Mouse (Mus musculus) splenic B cell, adult 2 months (primary cell): ENCODE results near the gene Lypla2.

Source experiments
- DNase-seq: peaks from one replicate; pipeline ENCODE4 v3.0.0-alpha.2; 2011; ENCODE audit warnings: low read depth, low spot score
- H3K27me3 ChIP-seq: 2 replicates; pipeline ENCODE4 v1.6.1; 2012; ENCODE audit warnings: mild to moderate bottlenecking, low read length, moderate library complexity, mixed read lengths; ENCODE audit not compliant: control insufficient read depth, poor library complexity, insufficient read depth, severe bottlenecking
- H3K36me3 ChIP-seq: 2 replicates; pipeline ENCODE4 v1.6.1; 2012; ENCODE audit warnings: mild to moderate bottlenecking, low read length, moderate library complexity, mixed read lengths; ENCODE audit not compliant: control insufficient read depth, poor library complexity, insufficient read depth, severe bottlenecking

The Lypla2 gene

DNA sequence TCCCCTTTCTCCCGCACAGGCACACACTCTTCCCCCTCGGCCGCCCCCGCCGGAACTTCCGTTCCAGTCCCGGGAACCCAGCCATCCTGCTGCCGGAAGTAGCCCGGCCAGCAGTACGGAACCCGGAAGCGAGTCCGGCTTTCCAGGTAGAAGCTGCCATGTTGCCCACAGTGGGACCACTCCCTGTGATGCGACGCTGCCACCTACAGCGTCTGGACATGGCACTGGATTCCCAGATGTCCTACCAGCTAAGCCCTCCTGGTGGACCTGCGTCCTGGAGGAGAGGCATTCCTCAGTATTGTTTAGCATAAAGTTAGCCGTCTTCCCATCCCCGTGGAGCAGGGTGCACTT, at the start of gene Lypla2:
TSS of gene Lypla2 (minus strand) at position 71 of the 351 bp plus-strand sequence.
- Histone ChIP-seq H3K36me3 (peaks cover 10% of the 10 kb centered on the region), H3K27me3 (no peaks in the 10 kb centered on the region)
- DNase-seq, result peak; percentile 58

DNA sequence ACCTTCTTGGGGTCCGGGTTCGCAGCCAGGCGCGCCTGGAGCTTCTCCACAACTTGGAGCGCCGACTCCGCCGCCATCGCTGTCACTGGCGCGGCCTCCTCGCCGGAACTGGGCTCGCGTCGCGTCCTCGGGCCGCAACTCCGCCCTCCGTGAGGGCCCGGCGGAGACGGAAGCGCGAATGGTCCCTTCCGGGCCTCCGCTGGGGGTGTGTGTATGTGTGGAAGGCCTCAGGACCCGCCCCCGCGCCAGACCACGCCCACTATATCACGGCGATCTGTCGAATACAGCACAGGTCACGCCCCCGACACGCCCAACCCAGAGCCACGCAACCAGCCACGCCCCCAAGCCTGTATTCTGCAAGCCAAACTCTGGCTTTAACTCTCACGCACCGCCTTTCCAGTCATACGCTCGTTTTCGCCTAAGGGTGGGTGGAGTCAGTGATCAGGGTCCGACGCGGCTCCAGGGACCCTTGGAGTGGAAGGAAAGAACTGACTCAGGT, 49.2 kb upstream of the Lypla2 start, which contains the start of gene Eloa:
TSS of gene Eloa (minus strand) at position 215 of the 499 bp plus-strand sequence.
- H3K36me3 ChIP-seq, result no peaks in the 10 kb centered on the region
- peak; percentile 100 for DNase-seq
- no peaks in the 10 kb centered on the region for H3K27me3 ChIP-seq

DNA sequence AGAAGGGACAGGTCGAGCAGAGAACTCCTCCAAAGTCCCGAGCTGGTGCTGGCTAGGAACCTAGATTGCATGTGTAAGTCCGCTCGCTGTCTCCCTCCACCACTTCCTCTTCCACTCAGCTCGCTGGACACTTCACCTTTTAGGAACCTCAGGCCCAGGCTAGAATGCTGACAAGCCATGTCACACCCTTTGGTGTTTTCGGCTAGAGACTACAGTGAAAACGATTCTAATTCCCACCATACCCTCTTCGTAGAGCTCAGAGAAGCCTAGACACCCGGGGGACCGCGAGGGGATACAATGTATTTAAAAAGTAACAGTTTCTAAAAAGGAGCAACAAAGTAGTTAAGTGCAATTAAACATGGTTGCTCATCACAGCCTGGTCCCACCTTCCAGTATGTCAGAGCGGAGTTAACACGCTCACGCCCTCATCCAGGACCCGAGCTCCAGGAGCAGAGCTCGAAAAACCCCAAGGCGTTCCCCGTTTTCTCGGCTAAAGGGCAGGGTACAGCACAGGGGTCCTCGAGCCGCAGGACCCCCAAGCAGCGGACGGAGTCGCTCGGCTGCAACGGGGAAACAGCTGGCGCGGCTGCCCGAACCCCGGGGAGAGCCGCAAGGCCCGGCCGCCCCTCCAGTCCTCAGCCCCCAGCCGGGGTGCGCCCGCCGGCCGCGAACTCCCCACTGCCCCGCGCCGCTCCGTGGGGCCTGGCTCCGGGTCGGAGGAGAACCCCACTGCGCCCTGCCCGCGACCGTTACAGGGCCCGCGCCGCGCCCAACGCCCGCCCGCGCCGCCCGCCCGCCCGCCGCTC, 48.5 kb upstream of the Lypla2 start:
- no peaks in the 10 kb centered on the region for H3K36me3 ChIP-seq
- H3K27me3 ChIP-seq, result no peaks in the 10 kb centered on the region
- peak; percentile 29 for DNase-seq

DNA sequence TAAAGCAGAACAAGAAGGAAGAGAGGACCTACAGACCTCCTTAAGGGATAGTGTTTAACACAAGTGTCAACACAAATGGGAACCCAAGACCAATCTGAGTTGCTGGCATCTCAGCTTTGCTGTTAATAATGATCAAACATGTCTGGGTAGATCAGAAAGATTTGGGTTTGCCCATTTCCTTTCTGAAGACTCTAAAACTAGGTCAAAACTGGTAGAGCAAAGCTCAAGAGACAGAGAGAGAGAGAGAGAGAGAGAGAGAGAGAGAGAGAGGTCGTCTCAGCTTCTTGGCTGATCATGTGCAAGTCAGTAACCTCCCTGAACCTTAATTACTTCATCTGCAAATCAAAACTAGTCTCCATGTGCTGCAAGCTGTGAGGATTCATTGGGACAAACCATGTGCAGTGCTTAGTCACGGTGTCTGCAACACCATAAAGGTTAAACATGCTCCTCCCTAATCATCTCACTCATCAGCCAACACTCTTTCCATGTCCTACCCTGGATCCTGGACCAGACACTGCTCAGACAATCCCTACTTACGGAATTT, 43.7 kb upstream of the Lypla2 start:
- no peak for DNase-seq
- H3K36me3 ChIP-seq, result peaks cover 11% of the 10 kb centered on the region; the same call in 1 of the 2 replicates
- no peaks in the 10 kb centered on the region for H3K27me3 ChIP-seq

DNA sequence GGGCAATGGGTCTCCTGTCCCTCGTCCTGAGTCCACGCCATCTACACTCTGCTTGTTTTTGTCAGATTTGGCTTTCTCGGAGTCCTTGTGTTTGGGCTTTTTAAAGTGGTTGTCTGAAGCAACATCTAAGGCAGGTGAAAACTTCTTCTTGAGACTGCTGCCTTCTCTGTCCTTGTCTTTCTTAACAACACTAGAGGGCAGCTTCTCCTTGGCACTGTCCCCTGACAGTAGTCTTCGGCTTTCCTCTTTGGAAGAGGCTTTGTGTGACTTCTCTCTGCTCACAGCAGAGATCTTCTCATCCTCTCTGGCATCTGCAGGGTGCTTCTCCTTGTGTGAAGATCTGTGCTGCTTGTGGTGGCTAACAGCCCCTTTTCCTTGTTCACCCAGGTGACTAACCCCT, 38.2 kb upstream of the Lypla2 start:
- peaks cover 41% of the 10 kb centered on the region for H3K36me3 ChIP-seq
- H3K27me3 ChIP-seq, result no peaks in the 10 kb centered on the region
- no peak for DNase-seq

DNA sequence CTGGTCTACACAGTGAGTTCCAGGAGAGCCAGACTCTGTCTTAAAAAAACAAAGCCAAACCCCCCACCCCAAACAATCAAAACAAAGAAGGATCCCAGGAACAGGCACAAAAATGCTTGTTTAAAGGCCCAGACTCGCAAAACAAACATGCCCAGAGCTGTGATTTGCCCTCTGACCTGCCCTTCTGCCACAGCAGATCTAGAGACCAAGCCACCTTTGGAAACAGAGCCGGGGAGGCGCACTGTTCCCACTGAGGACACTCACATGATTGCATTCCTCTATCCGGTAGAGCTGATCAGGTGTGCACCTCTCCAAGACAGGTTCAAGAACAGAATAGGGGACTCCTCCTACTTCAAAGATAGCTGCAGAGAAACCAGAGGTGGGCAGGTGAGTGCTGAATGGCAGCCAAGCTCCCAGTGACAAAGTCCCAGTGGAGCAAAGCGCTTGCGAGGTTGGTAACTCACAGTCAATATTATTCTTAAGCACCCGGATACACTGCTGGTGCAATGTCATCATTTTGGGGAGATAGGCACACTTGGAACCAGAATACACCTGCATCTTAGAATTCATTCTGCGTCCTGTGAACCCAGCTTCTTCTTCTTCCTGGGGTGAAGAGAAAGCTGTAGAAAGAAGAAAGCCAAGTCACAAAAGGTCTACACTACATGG, 36.5 kb upstream of the Lypla2 start:
- DNase-seq, result no peak
- peaks cover 46% of the 10 kb centered on the region for H3K36me3 ChIP-seq
- no peaks in the 10 kb centered on the region for H3K27me3 ChIP-seq

DNA sequence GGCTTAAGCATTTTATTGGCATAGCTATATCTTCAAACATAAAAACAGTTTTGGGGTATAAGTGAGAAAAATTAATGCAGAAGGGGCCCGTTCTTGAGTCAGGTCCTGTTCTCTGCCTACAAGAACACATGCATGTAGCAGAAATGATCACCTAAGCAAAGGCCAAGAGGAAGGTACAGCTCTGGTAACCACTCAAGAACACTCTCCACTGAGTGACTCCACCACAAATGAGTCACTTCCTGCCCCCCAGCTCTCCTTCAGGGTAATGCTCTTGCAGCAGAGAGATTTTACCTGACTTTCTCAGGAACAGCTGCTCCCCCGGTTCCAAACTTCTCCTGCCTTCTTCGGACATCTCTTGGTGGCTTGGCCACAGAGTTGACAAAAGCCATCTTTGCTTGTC, 34.4 kb upstream of the Lypla2 start:
- Histone ChIP-seq H3K27me3 (no peaks in the 10 kb centered on the region), H3K36me3 (peaks cover 37% of the 10 kb centered on the region)
- no peak for DNase-seq

DNA sequence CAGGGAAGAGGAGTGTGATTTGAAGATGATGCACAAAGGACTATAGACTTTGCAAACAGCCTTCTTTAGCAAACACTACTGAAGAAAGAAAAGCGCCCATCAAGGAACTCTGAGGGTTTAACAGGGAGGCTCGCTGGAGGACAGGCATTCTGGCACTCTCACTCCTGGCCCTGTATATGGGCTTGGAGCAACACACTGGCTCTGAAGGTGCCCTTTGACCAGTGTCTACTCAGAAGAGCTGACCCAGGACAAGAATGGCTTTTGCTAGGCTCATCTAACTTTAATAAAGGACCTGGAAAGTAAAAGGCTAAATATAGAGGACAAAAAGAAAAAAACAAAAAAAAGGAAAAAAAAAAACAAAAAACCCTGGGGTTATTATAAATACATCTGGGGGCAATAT, 32.5 kb upstream of the Lypla2 start:
- H3K36me3 ChIP-seq, result peaks cover 28% of the 10 kb centered on the region
- no peaks in the 10 kb centered on the region for H3K27me3 ChIP-seq
- no peak for DNase-seq

DNA sequence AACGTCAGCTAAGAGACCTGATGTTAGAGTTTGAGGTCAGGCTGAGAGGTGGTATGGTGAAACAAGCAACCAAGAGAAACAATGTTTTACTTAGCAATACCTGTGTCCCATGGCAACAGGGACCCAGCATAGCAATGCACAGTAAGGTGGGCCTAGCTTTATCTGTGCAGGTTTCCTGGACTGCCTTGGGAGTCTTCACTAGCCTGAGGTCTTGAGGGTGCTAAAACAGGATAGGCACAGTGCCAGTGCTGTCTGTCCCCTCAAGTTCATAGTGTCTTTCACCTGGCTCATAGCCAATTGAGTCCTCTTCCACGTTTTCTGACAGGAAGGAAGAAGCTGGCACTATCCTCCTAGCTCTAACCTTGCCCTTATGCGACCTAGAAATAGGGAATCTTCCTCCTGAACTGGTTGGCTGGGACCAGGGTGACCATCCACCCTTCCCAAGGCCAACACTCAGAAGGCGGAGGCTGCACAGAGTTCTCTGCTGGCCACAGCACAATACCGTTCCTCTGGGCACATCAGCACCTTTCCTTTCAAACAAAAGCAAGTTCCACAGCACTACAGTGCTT, 31.8 kb upstream of the Lypla2 start:
- no peak for DNase-seq
- H3K36me3 ChIP-seq, result peaks cover 24% of the 10 kb centered on the region
- H3K27me3 ChIP-seq, result no peaks in the 10 kb centered on the region

DNA sequence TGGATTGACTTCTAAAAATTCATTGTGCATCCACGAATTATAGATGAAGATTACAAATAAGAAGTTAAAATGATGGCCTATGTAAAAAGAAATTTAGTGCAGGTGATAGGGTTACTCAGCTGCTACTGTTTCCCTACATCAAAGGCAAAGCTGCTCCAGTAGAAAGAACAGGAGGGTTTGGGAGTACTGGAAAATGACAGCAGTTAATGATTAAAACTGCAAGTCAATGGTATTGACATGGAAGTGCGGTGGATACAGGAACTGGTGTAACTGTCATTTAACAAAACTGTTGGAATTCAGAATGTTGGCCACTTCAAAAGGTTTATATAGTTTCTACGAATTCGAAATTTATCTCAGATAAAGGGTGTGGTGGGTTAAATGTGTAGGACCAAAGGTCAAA, 22.7 kb upstream of the Lypla2 start:
- Histone ChIP-seq H3K27me3 (no peaks in the 10 kb centered on the region), H3K36me3 (no peaks in the 10 kb centered on the region)
- DNase-seq, result no peak

DNA sequence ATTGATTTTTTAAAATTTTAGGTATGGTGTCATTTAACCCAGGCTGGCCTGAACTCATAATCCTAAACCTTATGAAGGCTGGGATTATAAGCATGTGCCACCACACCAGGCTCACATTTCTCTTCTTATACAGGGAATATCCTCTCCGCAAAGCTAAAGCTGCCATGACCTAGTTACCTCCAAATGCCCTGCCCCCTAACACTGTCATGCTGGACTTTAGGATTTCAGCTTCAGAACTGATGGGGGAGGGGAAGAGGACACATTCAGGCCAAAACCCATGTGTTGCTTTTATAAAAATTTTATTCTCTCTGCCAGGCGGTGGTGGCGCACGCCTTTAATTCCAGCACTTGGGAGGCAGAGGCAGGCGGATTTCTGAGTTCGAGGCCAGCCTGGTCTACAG, 21.5 kb upstream of the Lypla2 start:
- Histone ChIP-seq H3K36me3 (no peaks in the 10 kb centered on the region), H3K27me3 (no peaks in the 10 kb centered on the region)
- DNase-seq, result no peak

DNA sequence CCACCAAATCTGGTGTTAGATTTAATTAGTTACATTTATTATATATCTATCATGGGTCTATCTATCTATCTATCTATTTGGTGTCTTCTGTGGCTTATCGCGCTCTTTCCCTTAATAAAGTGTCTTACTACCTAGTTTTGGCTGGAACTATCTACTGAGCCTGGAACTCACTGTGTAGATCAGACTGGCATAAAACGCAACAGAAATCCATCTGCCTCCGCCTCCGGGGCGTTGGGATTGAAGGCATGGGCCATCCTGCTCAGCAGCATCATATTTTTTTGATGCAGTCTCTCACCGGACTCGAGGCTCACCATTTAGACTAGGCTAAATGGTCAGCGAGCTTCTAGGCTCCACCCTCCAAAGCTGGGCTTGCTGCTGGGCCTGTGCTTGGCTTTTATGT, 15.3 kb upstream of the Lypla2 start:
- Histone ChIP-seq H3K27me3 (no peaks in the 10 kb centered on the region), H3K36me3 (peaks cover 7% of the 10 kb centered on the region; the same call in 1 of the 2 replicates)
- no peak for DNase-seq

DNA sequence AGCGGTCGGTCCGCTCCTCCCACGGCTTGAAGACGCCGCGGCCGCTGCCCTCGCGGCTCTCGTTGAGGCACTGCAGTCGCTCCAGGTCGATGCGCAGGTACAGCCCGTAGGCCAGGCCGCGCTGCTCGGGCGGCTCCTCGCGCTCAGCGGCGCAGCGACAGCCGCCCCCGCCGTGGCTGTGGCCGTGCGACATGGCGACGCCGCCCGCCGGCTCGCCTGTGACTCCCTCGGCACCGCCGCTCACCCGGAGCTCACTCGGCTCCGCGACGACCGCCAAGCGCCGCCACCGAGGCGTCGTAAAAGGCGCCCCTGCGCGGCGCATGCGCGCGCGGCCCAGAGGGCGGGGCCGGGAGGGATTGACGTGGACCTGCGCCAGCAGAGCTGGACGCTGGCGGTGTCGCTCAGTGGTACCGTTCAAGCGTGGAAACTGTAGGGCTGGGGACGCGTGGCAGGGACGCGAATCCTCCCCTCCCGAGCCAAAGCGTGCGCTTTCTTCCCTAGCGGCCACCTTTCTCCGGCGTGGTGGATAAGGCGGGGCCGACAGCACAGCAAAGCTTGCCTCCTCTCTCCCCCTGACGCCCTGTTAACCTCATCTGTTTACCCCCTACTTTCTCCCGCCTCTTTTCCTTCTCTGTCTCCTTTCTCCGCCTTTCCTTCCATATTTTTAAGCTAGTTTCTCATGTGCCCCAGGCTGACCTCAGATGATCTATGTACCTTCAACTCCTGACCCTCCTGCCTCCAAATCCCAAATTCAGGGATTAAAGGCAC, 14.7 kb upstream of the Lypla2 start, which contains the start of gene Pithd1:
TSS of gene Pithd1 (minus strand) at position 322 of the 768 bp plus-strand sequence.
- Histone ChIP-seq H3K36me3 (peaks cover 7% of the 10 kb centered on the region; the same call in 1 of the 2 replicates), H3K27me3 (no peaks in the 10 kb centered on the region)
- peak; percentile 97 for DNase-seq

DNA sequence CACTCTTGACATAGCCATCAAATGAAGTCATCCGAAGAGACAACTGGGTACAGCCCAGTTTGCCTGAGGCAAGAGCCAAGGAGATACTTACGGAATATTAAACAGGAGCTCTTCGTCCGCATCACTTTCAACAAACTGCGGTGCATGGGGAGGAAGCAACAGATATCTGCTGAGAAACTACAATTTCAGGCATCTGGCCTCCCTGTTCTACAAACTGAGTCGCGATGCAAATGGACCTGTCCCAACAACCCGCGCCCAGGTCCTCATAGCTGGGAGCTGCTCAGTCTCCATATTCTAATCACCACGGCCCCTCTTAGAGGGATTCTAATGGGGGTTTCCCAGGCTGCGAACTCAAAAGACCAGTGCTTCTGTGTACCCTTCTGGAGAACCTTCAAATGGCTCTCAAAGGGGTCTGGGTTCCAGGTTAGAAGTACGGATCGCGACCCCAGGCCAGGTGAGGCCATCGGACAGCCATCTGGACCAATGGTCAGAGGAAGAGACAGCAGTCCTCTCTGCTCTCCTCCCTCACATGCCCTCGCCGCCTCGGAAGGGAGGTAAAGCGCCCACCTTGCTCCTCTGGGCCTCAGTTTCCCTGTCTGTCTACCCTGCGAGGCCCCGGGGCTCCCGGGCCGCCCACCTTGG, 14.0 kb upstream of the Lypla2 start:
- Histone ChIP-seq H3K36me3 (peaks cover 7% of the 10 kb centered on the region; the same call in 1 of the 2 replicates), H3K27me3 (no peaks in the 10 kb centered on the region)
- DNase-seq, result no peak
